Mouse (Mus musculus) cerebellum, adult 8-10 months (tissue): Measurements from ENCODE around the gene Gm17416.

Experiments
- DNase-seq: peaks from one replicate; pipeline ENCODE4 v3.0.0; 2022

The Gm17416 gene

DNA sequence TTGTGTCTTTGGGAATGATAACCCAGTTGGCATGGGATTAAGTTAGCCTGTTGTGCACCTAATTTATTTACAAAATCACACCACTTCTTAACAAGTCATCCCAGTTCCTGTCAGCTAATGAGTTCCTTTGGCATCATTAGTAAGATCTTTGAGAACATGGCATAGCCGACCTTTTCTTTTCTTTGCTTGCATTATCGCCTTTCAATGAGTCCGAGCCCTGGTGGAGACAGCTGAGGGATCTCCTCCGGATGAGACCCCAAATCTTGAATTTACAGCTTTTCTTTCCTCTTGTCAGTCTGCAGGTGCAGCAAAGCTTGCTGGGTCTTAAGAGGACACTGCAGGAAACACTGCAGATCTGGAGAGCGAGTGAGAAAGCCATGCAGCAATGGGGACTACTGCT, at the start of gene Gm17416:
Gene Gm17416, plus strand, starts transcription at position 301 of the 400 bp plus-strand sequence.
- DNase-seq: no peak

DNA sequence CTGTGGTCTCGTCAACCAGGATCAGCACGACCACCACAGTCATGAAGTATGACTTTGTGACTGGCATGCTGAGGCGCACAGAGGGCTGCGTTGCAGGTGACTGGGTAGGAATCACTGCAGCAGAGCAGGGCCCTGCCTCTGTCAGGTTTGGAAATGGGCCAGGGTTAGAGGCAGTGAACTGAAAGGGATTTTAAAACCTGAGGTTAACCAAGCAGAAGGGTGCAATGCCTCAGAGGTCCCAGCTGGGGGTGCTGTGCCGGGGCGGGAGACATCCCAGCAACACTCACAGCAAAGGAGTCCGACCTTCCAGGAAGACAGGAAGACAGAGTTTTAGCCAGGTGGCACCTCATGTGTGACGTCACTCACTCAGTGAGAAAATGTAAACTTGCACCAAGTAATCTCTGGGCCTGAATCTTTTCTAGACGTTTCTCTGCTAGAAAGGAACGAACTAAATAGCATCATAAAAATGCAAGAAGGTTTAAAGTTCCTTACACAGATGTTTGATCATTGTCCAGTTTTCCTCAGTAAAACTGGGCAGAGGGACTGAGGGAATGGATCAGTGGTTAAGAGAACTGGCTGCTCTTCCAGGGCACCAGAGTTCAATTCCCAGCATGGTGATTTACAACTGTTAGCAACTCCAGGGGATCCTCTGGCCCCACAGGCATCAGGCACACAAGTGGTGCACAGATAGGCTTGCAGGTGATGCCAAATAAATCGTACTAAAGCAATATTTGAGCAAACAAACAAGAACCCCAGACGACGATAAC, 29.0 kb upstream of the Gm17416 start, which contains the start of gene Defb29:
Gene Defb29, minus strand, starts transcription at position 155 of the 767 bp plus-strand sequence.
- no peak for DNase-seq

DNA sequence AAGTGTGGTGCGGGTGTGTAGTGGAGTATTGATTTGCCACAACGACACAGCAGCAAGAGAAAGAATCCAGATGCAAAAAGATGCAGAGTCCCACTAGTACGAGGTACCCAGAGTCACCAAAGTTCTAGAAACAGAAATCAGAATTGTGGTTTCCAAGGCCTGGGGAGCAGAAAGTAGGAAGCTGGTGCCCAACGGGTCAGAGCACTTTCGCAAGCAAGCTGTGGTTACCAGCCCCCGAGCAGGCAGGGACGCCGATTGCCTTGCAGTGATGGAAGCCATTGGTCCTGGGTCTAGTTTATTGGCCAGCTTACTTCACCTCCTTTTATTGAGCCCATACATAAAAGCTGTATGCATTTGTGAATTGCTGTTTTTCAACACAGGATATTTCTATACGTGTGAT, 27.2 kb upstream of the Gm17416 start:
- no peak for DNase-seq

DNA sequence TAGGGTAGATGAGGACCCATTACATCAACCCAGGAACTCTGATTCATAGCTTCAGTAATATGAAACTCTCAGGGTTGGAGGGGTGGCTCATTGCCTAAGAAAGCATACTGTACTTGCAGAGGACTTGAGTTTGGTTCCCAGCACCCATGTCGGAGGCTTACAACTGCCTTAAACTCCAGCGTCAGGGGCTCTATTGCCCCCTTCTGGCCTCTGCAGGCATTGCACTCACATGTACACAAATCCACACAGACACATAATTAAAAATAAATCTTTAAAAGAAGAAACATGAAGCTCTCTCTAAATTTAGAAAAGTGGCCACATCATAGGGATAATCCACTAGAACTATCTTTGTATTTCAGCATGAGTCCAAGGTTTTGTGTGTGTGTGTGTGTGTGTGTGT, 26.2 kb upstream of the Gm17416 start:
- no peak for DNase-seq

DNA sequence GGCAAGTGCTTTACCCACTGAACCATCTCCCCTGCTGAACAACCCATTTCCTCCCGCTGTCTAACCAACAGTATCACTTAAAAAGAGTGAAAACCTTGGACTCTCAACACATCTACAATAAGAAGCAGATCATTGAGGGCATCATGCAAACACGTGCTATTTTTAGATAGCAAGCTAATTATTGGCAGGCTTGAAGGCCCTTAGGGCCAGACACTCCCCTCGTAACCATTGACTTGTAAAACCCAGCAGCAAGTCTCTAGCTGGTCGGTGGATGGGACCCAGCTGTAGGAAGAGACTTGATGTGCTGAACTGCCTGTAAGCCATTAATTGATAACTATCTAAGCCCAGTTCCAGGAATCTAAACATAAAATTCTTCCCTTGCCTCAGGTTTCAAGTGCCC, 25.7 kb upstream of the Gm17416 start:
- DNase-seq: no peak

DNA sequence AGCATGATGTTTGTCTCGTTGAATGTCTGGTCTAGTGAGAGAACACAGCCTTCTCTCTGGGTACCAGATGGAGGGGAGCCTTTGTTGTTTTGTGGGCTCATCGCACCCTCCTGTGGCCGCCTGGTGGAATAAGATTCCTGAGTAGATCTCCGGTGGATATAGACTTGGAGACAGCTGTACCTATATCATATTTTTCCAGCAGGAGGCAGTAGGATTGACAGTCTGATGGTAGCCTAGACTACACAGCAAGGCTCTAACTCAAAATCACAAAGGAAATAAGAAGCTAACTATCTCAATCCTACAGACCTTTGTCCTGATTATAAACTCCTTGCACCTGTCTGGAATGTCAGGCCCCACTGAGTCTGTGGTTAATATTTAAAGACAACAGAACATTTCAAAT, 24.4 kb upstream of the Gm17416 start:
- peak; percentile 4 for DNase-seq

DNA sequence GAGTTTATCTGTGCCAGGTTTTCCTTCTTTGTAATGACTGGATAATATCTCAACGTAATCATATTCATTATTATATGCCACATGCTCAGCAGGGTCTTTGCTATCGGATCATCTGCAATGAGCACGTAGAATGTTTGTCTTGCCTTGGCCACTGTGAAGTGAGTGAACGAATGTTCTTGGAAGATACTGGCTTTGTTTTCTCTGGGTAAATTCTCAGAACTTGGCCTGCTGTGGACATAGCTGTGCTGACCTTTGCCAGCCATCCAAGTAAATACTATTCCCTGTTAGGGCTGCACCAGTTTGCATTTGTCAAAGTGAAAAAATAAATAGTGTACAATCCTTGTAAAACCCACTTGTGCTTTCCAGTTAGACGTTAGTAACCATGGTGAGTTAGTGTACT, 21.0 kb upstream of the Gm17416 start:
- no peak for DNase-seq

DNA sequence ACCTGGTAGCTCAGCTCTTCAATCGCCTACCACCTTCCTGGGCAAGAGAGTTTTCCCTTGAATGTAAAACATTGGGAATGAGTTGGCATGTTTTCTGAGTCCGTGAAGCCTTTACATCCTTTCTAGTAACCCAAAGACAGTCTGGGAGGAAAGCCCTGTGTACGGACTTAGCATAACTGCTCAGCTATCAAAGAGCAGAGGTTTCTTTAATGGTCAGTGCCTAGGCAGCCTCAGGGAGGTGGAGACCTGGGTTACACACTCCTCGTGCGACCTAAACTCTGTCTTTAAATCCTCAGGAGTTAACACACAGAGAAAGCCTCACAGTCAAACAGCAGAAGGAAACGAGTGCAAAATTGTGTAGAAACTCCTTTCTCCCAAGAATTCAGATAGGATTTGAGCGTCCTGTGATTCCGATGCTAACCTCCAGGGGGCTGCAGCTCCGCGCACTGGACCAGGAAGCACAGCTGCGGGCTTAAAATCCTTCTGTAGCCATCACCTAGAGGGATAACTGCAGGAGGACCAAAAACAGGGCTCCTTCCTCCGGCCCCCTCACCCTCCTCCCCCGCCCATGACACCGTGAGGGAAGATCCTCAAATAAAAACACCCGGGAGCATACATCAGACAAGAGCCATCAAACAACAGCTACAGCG, 15.2 kb upstream of the Gm17416 start:
- DNase-seq: peak; percentile 32

DNA sequence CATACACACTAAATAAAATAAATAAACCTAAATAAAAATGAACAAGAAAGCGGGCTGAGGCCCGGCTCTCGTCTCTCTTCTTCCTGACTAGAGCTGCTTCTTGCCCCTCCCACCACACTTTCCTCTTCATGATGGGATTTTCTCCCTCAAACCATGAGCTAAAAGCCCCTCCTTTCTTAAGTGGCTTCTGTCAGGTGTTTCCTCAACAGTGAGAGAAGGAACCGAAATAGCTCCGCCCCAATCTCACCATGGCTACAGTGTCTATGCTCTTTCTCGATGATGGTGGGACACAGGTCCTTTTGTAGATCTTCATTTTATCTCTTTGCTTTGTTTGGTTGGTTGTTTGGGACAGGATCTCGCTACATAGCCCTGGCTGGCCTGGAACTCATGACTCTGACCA, 12.5 kb upstream of the Gm17416 start:
- DNase-seq: no peak

DNA sequence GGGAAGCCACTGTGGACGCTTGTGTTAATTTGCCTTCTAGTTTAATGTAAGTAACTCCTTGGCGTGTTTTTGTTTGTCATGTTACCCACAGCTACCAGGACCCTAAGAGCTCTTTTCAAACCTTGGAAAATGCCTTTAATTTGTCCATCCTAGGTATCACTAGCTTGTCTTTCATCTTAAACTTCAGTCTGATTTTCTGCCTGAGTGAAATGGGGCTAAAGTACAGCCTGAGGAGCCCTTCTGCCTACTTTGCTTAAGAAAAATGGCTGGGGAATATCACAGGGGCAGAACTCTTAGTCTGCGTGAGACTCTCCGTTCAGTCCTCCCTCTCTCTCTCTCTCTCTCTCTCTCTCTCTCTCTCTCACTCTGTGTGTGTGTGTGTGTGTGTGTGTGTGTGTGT, 743 bp downstream of the Gm17416 start:
- no peak for DNase-seq

DNA sequence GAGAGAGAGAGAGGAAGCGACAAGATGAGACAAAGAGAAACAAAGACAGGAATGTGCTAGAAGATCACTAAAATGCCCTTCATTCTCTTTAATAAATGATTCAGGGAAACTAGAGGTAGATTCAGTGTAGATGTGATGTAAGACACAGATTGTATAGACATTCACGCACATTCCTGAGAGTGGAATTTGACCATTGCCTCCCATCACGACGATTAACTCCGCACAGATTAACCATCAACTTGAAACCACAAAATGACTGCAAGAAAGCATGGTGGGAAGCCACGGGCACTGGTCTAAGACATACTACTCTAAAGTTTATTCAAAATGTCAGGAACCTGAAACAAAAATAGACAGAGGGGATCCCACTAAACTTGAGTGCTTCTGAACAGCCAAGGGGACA, 1.2 kb downstream of the Gm17416 start:
- no peak for DNase-seq

DNA sequence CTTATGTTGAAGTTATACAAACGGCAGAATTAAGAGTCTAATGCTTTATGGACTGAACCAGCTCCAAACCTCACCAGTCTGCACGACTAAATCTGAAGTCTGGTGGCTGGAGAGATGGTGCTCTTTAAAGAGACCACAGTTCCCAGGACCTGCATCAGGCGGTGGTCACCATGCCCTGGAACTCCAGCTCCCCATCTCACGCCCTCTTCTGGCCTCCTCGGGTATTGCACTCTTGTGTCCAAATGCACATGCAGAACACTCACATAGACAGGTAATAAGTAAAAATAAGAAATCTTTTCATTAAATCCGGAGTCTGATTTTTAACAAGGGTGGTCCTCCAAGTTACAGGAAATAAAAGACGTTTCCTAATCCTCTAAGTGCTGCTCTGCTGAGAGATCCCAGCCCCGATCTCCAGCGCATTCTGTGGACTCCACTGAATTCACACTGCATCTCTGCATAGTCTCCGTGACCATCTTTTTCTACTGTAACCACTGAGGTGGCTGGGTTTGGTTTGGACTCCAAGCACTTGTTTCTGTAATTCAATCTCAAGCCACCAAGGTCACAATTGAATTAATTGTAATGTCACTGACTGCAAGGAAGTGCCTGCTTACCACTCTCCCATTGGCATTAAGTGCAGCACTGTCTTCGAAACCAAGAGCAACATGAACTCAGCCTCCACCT, 3.1 kb downstream of the Gm17416 start, which contains the start of gene Defb21:
Gene Defb21, plus strand, starts transcription at position 631 of the 681 bp plus-strand sequence.
- no peak for DNase-seq

DNA sequence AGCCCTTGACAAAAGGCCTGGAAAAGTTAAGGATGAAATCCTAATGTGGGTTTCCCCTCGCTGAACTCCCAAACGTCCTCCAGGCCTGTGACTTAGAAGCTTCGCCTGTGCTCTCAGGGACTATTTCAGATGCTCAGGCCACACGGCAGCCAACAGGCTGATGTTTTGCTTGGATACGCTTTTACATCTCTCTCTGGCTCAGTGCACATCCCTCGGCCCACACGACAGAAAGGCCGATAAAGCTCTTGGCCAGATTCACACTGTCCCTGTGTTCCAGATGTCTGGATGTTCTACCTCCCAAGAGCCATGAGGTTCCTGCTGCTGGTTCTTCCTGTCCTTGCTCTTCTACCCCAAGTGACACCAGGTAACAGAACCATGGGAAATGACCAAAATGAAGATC, 4.3 kb downstream of the Gm17416 start:
- DNase-seq: no peak

DNA sequence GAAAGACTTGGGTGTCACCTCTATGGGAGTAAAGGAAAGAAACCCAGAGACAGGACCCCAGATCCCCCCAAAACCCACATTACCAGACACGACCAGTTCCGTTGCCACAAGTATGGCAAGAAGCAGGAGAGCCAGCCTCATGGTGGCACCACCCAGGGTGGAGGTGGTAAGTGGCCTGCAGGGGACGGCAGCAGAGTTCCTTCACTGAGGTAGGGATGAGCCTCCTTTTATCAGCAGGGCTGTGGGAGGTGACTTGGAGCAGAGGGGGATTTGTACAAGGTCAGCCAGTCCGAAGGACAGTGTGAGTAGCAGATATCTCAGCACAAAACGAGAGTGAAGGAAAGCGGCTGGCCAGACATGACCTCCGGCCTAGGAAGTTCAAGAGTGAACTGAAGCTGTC, 11.0 kb downstream of the Gm17416 start, which contains the start of gene Defb19:
Gene Defb19, minus strand, starts transcription at position 206 of the 400 bp plus-strand sequence.
- DNase-seq: no peak

DNA sequence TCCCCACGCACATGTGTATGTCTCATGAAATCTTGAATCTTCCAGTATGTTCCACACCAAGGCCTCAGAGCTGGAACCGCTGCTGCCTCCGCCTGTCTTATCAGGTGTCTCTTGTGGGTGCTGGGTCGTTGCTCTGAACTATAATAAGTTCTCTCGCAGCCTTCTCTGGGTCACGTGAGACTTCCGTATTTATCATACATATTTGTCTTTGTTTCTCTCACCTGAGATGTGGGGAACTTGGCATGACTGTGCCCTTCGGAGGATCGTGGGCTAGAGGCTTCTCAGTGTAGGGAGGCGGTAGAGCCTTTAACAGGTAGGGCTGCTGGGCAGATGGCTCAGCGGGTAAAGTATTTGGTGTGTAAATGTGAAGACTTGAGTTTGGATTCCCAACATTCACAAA, 11.5 kb downstream of the Gm17416 start:
- DNase-seq: no peak

DNA sequence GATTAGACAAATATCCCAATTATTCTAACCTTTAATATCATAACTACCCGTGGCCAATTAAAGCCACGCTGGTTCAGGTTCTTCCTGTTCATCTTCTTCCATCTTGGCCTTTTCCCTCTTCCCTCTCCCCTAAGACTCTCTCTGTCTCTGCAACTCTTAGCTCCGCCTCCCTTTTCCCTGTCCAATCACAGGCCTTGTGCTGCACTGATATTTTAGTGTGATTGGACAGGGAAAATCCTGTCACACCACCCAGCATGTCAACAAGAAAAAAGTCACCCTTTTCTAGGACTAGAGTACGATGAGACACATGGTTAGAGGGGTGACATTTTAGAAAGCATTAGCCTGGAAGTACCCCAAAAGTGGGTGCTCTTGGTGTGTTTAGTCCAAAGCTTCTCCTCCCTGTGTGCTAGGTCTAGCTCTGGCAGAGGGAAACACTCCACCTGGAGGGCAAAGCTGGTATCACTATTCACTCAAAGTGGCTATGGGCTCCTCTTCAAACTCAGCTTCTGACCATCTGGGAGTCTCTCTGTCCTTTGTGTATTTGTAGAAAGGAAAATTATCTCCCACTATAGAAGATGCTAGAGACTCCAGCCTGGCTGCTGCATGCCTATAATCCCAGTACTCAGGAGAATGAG, 17.9 kb downstream of the Gm17416 start:
- no peak for DNase-seq

DNA sequence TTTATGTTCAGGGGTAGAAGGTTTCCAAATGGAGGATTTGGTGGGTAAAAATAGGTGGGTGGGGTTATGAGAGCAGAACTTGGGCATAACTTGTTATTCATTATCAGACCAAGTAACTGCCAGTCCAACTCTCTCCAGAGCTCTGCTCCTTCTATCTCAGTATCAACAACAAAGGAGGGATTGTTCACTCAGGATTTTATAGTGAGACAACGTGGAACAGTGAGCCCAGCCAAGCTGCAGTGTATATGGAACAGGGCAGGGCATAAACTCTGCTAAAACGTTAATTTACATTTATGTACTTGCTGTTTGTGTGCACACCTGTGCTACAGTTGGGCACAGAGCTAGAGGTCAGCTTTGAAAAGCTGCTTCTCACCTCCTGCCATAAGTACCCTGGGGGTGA, 19.3 kb downstream of the Gm17416 start:
- DNase-seq: no peak

DNA sequence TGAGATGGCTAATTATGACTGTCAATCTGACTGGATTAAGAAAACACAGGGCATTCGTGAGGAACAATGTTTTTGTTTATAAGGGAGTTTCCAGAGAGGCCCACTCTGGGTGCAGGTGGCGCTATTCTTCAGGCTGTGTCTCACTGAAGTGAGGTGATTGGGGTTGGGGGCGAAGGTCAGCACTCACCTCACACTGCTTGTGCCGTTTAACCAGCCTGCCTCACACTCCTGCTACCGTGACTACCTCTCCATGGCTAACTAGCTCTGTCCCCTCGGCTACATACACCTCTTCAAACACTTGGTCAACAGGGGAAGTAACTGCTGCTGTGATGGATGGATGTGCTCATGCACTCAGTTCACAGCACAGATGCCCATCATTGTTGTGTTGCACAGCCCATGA, 19.9 kb downstream of the Gm17416 start:
- no peak for DNase-seq

DNA sequence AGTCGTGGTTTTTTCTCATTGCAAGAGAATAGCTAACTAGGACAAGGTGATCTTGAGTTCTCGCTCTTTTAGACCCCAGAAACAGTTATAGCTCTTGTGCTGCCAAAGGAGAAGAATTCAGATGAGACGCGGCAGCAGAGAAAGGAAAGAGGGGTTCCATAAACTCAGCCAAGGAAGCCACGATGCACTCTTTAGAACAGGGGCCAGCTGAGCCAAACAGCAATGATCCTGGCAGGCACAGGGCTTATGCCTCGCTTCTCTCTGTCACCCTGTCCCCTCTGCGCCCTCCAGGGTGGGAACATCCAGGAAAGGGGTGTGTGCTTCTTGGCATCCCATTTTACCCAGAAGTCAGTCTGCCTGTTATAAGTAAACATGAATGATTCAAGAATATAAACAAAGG, 30.2 kb downstream of the Gm17416 start, which contains the start of gene Defb45:
Gene Defb45, minus strand, starts transcription at position 101 of the 400 bp plus-strand sequence.
- no peak for DNase-seq

DNA sequence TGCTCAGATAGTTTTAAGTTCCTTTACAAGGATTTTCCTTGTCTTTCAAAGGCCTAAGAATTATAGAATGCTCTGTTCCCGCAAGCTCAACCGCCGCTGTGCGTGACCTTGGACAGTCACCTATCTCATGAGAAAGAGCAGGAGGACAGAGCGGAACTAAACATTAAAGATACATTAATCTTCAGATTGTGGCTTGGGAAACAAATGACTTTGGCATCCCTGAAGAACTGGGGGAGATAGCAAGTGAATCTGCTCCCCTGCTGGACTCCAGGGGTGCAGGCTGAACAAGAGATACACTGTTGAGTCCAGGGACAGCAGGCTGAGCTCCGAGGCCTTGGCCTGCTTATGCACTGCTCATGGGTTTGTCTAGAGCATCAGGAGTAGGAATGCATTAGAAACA, 30.9 kb downstream of the Gm17416 start:
- no peak for DNase-seq

DNA sequence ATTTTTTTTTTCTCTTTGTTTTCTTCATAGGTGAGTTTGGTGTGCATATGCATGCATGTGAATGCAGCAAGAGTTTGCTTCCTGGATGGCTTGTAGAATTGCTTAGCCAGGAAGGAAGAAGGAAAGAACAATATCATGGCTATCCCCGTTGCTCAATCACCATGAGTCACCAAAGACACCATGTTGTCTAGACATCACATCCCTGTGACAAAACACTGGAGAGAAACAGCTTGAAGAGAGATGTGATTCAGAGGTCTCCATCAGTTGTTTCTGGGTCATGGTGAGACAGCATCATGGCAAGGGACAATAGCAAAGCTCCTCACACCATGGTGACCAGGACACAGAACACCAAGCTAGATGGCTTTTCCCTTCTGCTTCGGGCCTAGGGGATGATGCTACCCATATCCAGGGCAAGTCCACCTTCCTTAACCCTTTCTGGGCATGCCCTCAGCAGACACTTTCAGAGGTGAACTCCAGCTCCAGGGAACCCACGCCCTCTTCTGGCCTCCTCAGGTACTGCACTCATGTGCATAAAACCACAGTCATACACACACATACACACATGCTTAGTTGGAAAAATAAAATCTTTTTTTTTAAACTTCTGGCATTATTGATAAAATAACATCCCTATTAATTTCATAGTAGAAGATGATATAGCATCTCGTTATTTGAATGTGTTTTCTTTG, 32.3 kb downstream of the Gm17416 start:
- no peak for DNase-seq

DNA sequence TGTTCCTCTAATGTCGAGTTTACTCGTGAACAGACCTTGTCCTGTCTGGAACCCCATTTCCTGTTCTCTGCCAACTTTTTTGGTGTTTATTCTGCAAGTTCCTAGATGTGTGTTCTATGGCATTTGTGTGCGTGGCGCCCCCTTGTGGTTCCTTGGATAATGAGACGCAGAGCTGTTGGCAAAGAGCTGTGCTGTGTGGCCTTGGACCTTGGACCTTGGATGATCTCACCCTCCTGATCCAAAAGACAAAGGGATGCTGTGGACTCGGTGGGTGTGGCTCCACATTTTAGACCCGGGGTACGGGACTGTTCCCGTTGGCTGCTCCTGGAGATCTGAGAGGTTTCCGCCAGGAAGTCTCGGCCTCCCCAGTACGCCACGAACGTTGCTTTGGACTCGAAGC, 34.9 kb downstream of the Gm17416 start, which contains the start of gene Defb36:
Gene Defb36, plus strand, starts transcription at position 271 of the 400 bp plus-strand sequence.
- DNase-seq: no peak

DNA sequence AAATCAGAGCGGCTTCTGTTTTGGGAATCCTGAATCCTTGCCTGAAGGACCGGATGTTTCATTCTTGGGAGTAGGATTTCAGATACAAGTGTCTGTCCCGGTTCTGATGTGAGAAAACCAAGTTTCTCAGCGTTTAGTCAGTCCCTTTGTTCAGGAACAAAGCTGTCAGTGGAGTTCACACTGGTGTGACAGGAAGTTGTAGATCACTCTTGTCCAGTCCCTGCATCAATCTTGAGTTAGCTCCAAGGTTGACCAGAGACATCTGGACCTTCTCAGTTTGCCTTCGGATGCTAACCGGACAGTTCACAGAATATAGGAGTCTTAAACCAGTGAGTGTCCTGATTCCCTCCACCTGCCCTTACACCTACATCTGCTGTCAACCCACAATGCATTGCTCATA, 38.6 kb downstream of the Gm17416 start:
- no peak for DNase-seq
